Mouse (Mus musculus): ENCODE measurements around the gene Cd300lb. TPM values are rescaled to one million over a fixed set of nuclear protein-coding genes. Genes with fewer than 3 reads are reported as not detected.

The Cd300lb gene
- total and polyA plus RNA-seq, 2 experiments from 2014 or later: 0.33 TPM; not detected in 1

- 71% methylated on average over 4 of the region's 4 CpGs for WGBS
- Histone ChIP-seq H3K4me3 (ENCODE audit: low read depth, low read length) (no peak overlapping the region), H3K4me1 (ENCODE audit: control insufficient read depth, insufficient read depth) (0 out of 2 replicates have a peak, but pooled peaks cover 5% of the 10 kb centered on the region), H3K27ac (ENCODE audit: low read depth) (peak overlapping the region; percentile 25), H3K27me3 (ENCODE audit: control insufficient read depth, insufficient read depth, low read length) (no peaks in the 10 kb centered on the region), H3K36me3 (replicated peaks; ENCODE audit: control insufficient read depth, insufficient read depth, low read length) (no peaks in the 10 kb centered on the region), H3K4me2 (ENCODE audit: low read depth, low read length) (no peak overlapping the region), H3K9ac (replicated peaks; ENCODE audit: low read depth, low read length) (no peak overlapping the region), H3K9me3 (replicated peaks; ENCODE audit: control insufficient read depth, low read length) (no peaks in the 10 kb centered on the region)
- no peak for ATAC-seq (ENCODE audit: insufficient read depth, low read depth)
- TF ChIP-seq EP300 (IDR thresholded peaks at IDR 0.05; ENCODE audit: low read depth) (no peak), CTCF (IDR thresholded peaks at IDR 0.05; ENCODE audit: low read depth) (no peak)
- peak; percentile 35 for DNase-seq (ENCODE audit: low spot score)
These were observed 49.6 kb downstream of the Cd300lb start for GRCm38 (mm10) chr11:114884380-114885100.

- H3K27ac ChIP-seq (ENCODE audit: low read depth): no peak overlapping the region
- H3K4me3 ChIP-seq (ENCODE audit: low read depth, low read length): no peak overlapping the region
- no peaks in the 10 kb centered on the region for H3K9me3 ChIP-seq (replicated peaks; ENCODE audit: control insufficient read depth, low read length)
- no peak overlapping the region for H3K4me2 ChIP-seq (ENCODE audit: low read depth, low read length)
- TF ChIP-seq EP300 (IDR thresholded peaks at IDR 0.05; ENCODE audit: low read depth) (no peak), CTCF (IDR thresholded peaks at IDR 0.05; ENCODE audit: low read depth) (no peak)
- WGBS: 80% methylated on average over 4 of the region's 4 CpGs
- no peak for ATAC-seq (ENCODE audit: insufficient read depth, low read depth)
- DNase-seq (ENCODE audit: low spot score): no peak
- no peak overlapping the region for H3K9ac ChIP-seq (replicated peaks; ENCODE audit: low read depth, low read length)
- H3K4me1 ChIP-seq (ENCODE audit: control insufficient read depth, insufficient read depth): 0 out of 2 replicates have a peak, but pooled peaks cover 5% of the 10 kb centered on the region
- H3K27me3 ChIP-seq (ENCODE audit: control insufficient read depth, insufficient read depth, low read length): no peaks in the 10 kb centered on the region
- H3K36me3 ChIP-seq (replicated peaks; ENCODE audit: control insufficient read depth, insufficient read depth, low read length): no peaks in the 10 kb centered on the region
These were observed 50.9 kb downstream of the Cd300lb start for GRCm38 (mm10) chr11:114883251-114883789.

GRCm38 (mm10) chr11:114880589-114880988 is 53.6 kb downstream of the Cd300lb start:
- H3K27ac ChIP-seq (ENCODE audit: low read depth): no peak overlapping the region
- H3K9ac ChIP-seq (replicated peaks; ENCODE audit: low read depth, low read length): no peak overlapping the region
- no peaks in the 10 kb centered on the region for H3K9me3 ChIP-seq (replicated peaks; ENCODE audit: control insufficient read depth, low read length)
- H3K4me2 ChIP-seq (ENCODE audit: low read depth, low read length): no peak overlapping the region
- no peaks in the 10 kb centered on the region for H3K27me3 ChIP-seq (ENCODE audit: control insufficient read depth, insufficient read depth, low read length)
- ATAC-seq (ENCODE audit: insufficient read depth, low read depth) (no peak), DNase-seq (ENCODE audit: low spot score) (no peak)
- H3K4me1 ChIP-seq (ENCODE audit: control insufficient read depth, insufficient read depth): 0 out of 2 replicates have a peak, but pooled peaks cover 5% of the 10 kb centered on the region
- no peaks in the 10 kb centered on the region for H3K36me3 ChIP-seq (replicated peaks; ENCODE audit: control insufficient read depth, insufficient read depth, low read length)
- no peak overlapping the region for H3K4me3 ChIP-seq (ENCODE audit: low read depth, low read length)
- TF ChIP-seq CTCF (IDR thresholded peaks at IDR 0.05; ENCODE audit: low read depth) (peak; percentile 63), EP300 (IDR thresholded peaks at IDR 0.05; ENCODE audit: low read depth) (no peak)
- WGBS: 0% methylated on average over 1 of the region's 1 CpGs

GRCm38 (mm10) chr11:114880185-114880584 is 54.0 kb downstream of the Cd300lb start:
- no peak for TF ChIP-seq EP300 (IDR thresholded peaks at IDR 0.05; ENCODE audit: low read depth)
- TF ChIP-seq CTCF (IDR thresholded peaks at IDR 0.05; ENCODE audit: low read depth): no peak
- no peak overlapping the region for H3K27ac ChIP-seq (ENCODE audit: low read depth)
- DNase-seq (ENCODE audit: low spot score): no peak
- no peaks in the 10 kb centered on the region for H3K9me3 ChIP-seq (replicated peaks; ENCODE audit: control insufficient read depth, low read length)
- H3K9ac ChIP-seq (replicated peaks; ENCODE audit: low read depth, low read length): no peak overlapping the region
- no peak for ATAC-seq (ENCODE audit: insufficient read depth, low read depth)
- H3K27me3 ChIP-seq (ENCODE audit: control insufficient read depth, insufficient read depth, low read length): no peaks in the 10 kb centered on the region
- 0 out of 2 replicates have a peak, but pooled peaks cover 5% of the 10 kb centered on the region for H3K4me1 ChIP-seq (ENCODE audit: control insufficient read depth, insufficient read depth)
- no peaks in the 10 kb centered on the region for H3K36me3 ChIP-seq (replicated peaks; ENCODE audit: control insufficient read depth, insufficient read depth, low read length)
- H3K4me3 ChIP-seq (ENCODE audit: low read depth, low read length): no peak overlapping the region
- H3K4me2 ChIP-seq (ENCODE audit: low read depth, low read length): no peak overlapping the region

GRCm38 (mm10) chr11:114879666-114880065 is 54.5 kb downstream of the Cd300lb start:
- Histone ChIP-seq H3K4me1 (ENCODE audit: control insufficient read depth, insufficient read depth) (0 out of 2 replicates have a peak, but pooled peaks cover 5% of the 10 kb centered on the region), H3K27me3 (ENCODE audit: control insufficient read depth, insufficient read depth, low read length) (no peaks in the 10 kb centered on the region), H3K4me2 (ENCODE audit: low read depth, low read length) (no peak overlapping the region), H3K4me3 (ENCODE audit: low read depth, low read length) (no peak overlapping the region), H3K9me3 (replicated peaks; ENCODE audit: control insufficient read depth, low read length) (no peaks in the 10 kb centered on the region), H3K27ac (ENCODE audit: low read depth) (no peak overlapping the region), H3K9ac (replicated peaks; ENCODE audit: low read depth, low read length) (no peak overlapping the region), H3K36me3 (replicated peaks; ENCODE audit: control insufficient read depth, insufficient read depth, low read length) (no peaks in the 10 kb centered on the region)
- 66% methylated on average over 2 of the region's 2 CpGs for WGBS
- no peak for TF ChIP-seq CTCF (IDR thresholded peaks at IDR 0.05; ENCODE audit: low read depth)
- TF ChIP-seq EP300 (IDR thresholded peaks at IDR 0.05; ENCODE audit: low read depth): no peak
- ATAC-seq (ENCODE audit: insufficient read depth, low read depth): no peak
- no peak for DNase-seq (ENCODE audit: low spot score)

Data from heart, postnatal 0 days (tissue).